Mouse (Mus musculus) C2C12 (cell line): Measurements from ENCODE around the gene Golgb1.

Experiments used
- CTCF ChIP-seq: IDR thresholded peaks from one replicate; pipeline ENCODE4 v1.5.1; 2011; ENCODE audit not compliant: control insufficient read depth, insufficient read depth, insufficient read length
- MAX ChIP-seq: IDR thresholded peaks from one replicate; pipeline ENCODE4 v1.6.1; 2011; ENCODE audit warnings: mild to moderate bottlenecking, control low read depth
- MYOD1 ChIP-seq: IDR thresholded peaks from one replicate; pipeline ENCODE4 v1.6.1; 2011; ENCODE audit warnings: low read depth; ENCODE audit not compliant: control insufficient read depth, insufficient read length
- MYOG ChIP-seq: IDR thresholded peaks from one replicate; pipeline ENCODE4 v1.6.1; 2011; ENCODE audit not compliant: control insufficient read depth, insufficient read length; ENCODE audit errors: extremely low read depth
- USF1 ChIP-seq: IDR thresholded peaks from one replicate; pipeline ENCODE4 v1.6.1; 2011; ENCODE audit warnings: low read depth, mild to moderate bottlenecking, control low read depth, moderate library complexity

GRCm38 (mm10) chr16:36935814-36936213 is 60.9 kb downstream of the Golgb1 start:
- TF ChIP-seq MYOD1 (no peak), CTCF (no peak), MAX (no peak), USF1 (no peak), MYOG (no peak)
